Mouse (Mus musculus): ENCODE data around the gene Dnajc14. TPM values are rescaled to one million over a fixed set of nuclear protein-coding genes. Genes with fewer than 3 reads are reported as not detected.

The Dnajc14 gene
- 35.6 and 42.1 TPM in 2 replicates for polyA plus RNA-seq (2014; fragmentation: Nextera tagmentation; extraction: Ambion mirVana)

GRCm38 (mm10) chr10:128803771-128804270 lies at the start of gene Dnajc14:
TSS of gene Dnajc14 (plus strand) at chr10:128804062.
- H3K4me1 ChIP-seq (ENCODE audit: control insufficient read depth, insufficient read depth, low read length): peaks cover 36% of the 10 kb centered on the region

DNA sequence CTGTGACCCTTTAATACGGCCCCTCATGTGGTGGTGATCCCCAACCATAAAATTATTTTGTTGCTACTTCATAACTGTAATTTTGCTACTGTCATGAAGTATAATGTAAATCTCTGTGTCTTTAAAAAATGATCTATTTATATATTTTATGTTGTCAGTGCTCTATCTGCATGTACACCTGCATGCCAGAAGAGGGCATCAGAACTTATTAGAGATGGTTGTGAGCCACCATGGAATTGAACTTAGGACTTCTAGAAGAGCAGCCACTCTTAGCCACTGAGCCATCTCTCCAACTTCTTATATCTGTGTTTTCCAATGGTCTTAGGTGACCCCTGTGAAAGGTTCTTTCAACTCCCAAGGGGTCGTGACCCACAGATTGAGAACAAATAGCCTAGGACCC lies 31.0 kb upstream of the Dnajc14 start:
- H3K4me1 ChIP-seq (ENCODE audit: control insufficient read depth, insufficient read depth, low read length): no peaks in the 10 kb centered on the region
- H3K4me3 ChIP-seq (ENCODE audit: low read depth, low read length): no peak overlapping the region
- ATAC-seq (ENCODE audit: low read depth): no peak
- H3K27me3 ChIP-seq (ENCODE audit: control insufficient read depth, insufficient read depth, low read length): no peaks in the 10 kb centered on the region
- H3K27ac ChIP-seq (ENCODE audit: low read depth, low read length): no peak overlapping the region
- no peaks in the 10 kb centered on the region for H3K9me3 ChIP-seq (ENCODE audit: control insufficient read depth, low read length)
- WGBS: 85% methylated on average over 2 of the region's 2 CpGs
- H3K4me2 ChIP-seq (ENCODE audit: low read depth, low read length): no peak overlapping the region
- H3K36me3 ChIP-seq (ENCODE audit: control insufficient read depth, insufficient read depth, low read length): no peaks in the 10 kb centered on the region
- no peak overlapping the region for H3K9ac ChIP-seq (replicated peaks; ENCODE audit: low read depth, low read length)

More at GRCm38 (mm10) chr10:128803771-128804270, at the start of gene Dnajc14:
- 0% methylated on average over 14 of the region's 14 CpGs for WGBS
- ATAC-seq (ENCODE audit: low read depth): peak; percentile 9
- H3K9ac ChIP-seq (replicated peaks; ENCODE audit: low read depth, low read length): peak within 1 kb of the TSS; percentile 82
- no peaks in the 10 kb centered on the region for H3K9me3 ChIP-seq (ENCODE audit: control insufficient read depth, low read length)
- H3K27me3 ChIP-seq (ENCODE audit: control insufficient read depth, insufficient read depth, low read length): no peaks in the 10 kb centered on the region; the same call in 1 of the 2 replicates
- peak within 1 kb of the TSS; percentile 57 for H3K4me2 ChIP-seq (ENCODE audit: low read depth, low read length)
- peak within 1 kb of the TSS; percentile 97 for H3K27ac ChIP-seq (ENCODE audit: low read depth, low read length)
- H3K36me3 ChIP-seq (ENCODE audit: control insufficient read depth, insufficient read depth, low read length): peaks cover 8% of the 10 kb centered on the region; the same call in 1 of the 2 replicates
- peak within 1 kb of the TSS; percentile 78 for H3K4me3 ChIP-seq (ENCODE audit: low read depth, low read length)

DNA sequence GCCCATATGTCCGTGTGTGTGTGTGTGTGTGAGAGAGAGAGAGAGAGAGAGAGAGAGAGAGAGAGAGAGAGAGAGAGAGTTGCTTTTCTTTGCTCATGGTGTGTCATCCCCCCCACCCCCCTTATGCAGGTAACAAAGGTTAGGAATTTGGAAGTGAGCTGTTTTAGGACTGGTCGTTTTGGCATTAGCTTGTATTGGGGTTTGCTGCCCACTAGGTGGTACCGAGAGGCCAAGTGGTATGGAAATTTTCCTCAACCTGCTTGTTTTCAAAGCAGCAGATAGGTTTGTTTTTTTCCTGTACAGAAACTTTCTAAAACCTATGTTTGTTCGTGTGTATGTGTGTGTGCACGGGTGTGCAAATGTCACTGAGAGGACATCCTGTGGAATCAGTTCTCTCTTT lies 30.2 kb upstream of the Dnajc14 start:
- H3K4me2 ChIP-seq (ENCODE audit: low read depth, low read length): no peak overlapping the region
- no peak overlapping the region for H3K4me3 ChIP-seq (ENCODE audit: low read depth, low read length)
- no peaks in the 10 kb centered on the region for H3K27me3 ChIP-seq (ENCODE audit: control insufficient read depth, insufficient read depth, low read length)
- no peaks in the 10 kb centered on the region for H3K36me3 ChIP-seq (ENCODE audit: control insufficient read depth, insufficient read depth, low read length)
- no peaks in the 10 kb centered on the region for H3K9me3 ChIP-seq (ENCODE audit: control insufficient read depth, low read length)
- 26% methylated on average over 5 of the region's 5 CpGs for WGBS
- no peak for ATAC-seq (ENCODE audit: low read depth)
- H3K4me1 ChIP-seq (ENCODE audit: control insufficient read depth, insufficient read depth, low read length): no peaks in the 10 kb centered on the region
- H3K27ac ChIP-seq (ENCODE audit: low read depth, low read length): no peak overlapping the region
- no peak overlapping the region for H3K9ac ChIP-seq (replicated peaks; ENCODE audit: low read depth, low read length)

DNA sequence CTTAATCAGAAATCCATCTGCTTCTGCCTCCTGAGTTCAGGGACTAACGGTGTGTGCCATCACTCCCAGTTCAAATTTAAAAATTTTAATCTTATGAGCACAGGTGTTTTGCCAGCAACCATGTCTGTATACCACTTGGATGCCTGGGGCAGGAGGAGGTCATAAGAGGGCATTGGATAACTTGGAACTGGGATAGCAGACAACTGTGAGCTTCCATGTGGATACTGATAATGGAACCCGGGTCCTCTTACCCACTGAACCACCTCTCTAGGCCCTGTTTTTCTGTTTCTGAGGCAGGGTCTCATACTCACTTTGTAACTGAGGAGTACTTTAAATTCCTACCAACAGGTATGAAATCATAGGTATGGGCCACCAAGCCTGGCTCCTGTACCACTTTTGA lies 25.4 kb upstream of the Dnajc14 start:
- H3K9me3 ChIP-seq (ENCODE audit: control insufficient read depth, low read length): no peaks in the 10 kb centered on the region
- no peak overlapping the region for H3K9ac ChIP-seq (replicated peaks; ENCODE audit: low read depth, low read length)
- H3K4me1 ChIP-seq (ENCODE audit: control insufficient read depth, insufficient read depth, low read length): no peaks in the 10 kb centered on the region
- no peak for ATAC-seq (ENCODE audit: low read depth)
- H3K27ac ChIP-seq (ENCODE audit: low read depth, low read length): no peak overlapping the region
- H3K4me2 ChIP-seq (ENCODE audit: low read depth, low read length): no peak overlapping the region
- WGBS: 95% methylated on average over 2 of the region's 2 CpGs
- H3K27me3 ChIP-seq (ENCODE audit: control insufficient read depth, insufficient read depth, low read length): no peaks in the 10 kb centered on the region
- no peaks in the 10 kb centered on the region for H3K36me3 ChIP-seq (ENCODE audit: control insufficient read depth, insufficient read depth, low read length)
- no peak overlapping the region for H3K4me3 ChIP-seq (ENCODE audit: low read depth, low read length)

DNA sequence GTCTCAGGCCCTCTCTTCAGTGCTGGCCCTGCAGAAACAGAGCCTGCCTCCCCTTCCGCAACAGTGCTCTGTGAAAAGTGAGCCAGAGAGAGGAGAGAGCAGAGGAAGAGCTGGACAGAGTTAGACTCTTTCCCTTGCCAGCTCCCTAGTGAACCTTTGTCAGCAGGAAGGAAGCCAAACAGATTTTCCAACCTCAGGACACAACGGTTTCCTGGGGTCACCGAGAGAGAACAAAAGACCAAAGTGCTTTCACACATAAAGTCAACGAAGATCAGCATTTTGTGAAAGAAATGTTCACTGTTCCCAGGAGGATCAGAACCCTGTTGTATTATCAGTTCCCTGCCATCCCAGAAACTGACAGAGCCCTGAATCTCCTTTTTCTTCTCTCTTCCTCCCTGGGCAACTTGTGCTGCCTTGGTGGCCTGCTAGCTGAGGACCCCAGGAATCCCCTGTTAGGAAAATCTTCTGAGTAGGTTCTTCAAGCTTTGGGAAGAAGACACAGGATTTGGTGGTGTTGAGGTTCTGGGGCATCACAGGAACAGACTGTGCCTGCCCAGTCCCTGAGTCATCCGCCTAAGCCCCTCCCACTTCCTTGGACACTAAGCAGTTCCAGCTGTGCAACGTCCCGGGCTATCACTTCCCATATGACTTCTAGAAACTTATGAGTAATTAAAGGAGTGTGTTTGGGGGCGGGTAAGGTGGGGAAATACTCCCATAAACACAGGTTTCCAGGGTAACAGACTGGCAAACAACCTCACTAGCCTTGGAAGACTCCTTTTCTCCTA lies 24.7 kb upstream of the Dnajc14 start:
- Histone ChIP-seq H3K9me3 (ENCODE audit: control insufficient read depth, low read length) (no peaks in the 10 kb centered on the region; the same call in 1 of the 2 replicates), H3K4me2 (ENCODE audit: low read depth, low read length) (no peak overlapping the region), H3K4me1 (ENCODE audit: control insufficient read depth, insufficient read depth, low read length) (no peaks in the 10 kb centered on the region), H3K27me3 (ENCODE audit: control insufficient read depth, insufficient read depth, low read length) (no peaks in the 10 kb centered on the region), H3K9ac (replicated peaks; ENCODE audit: low read depth, low read length) (no peak overlapping the region), H3K4me3 (ENCODE audit: low read depth, low read length) (no peak overlapping the region), H3K27ac (ENCODE audit: low read depth, low read length) (no peak overlapping the region), H3K36me3 (ENCODE audit: control insufficient read depth, insufficient read depth, low read length) (no peaks in the 10 kb centered on the region)
- 44% methylated on average over 8 of the region's 8 CpGs for WGBS
- ATAC-seq (ENCODE audit: low read depth): no peak

DNA sequence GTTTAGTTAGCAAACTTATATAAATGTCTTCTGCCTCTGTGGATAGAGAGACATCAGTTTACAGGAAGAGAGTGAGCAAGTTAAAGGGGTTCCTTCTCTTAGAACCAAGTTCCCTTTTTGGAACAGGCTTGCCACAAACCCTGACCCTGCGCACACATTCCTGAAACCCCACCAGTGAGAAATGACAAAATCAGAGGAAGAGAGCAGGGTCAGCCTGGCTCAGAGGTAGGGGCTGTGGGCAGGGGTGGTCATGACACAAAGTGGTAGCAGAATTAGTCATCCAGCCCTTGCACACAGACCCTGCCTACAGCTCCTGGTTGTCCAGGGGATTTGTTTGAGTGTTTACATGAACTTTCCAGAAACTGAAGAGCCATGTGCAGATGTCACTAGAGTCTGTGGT lies 23.7 kb upstream of the Dnajc14 start:
- no peaks in the 10 kb centered on the region for H3K27me3 ChIP-seq (ENCODE audit: control insufficient read depth, insufficient read depth, low read length)
- H3K27ac ChIP-seq (ENCODE audit: low read depth, low read length): no peak overlapping the region
- WGBS: 96% methylated on average over 1 of the region's 1 CpGs
- H3K9ac ChIP-seq (replicated peaks; ENCODE audit: low read depth, low read length): no peak overlapping the region
- no peaks in the 10 kb centered on the region for H3K36me3 ChIP-seq (ENCODE audit: control insufficient read depth, insufficient read depth, low read length)
- H3K9me3 ChIP-seq (ENCODE audit: control insufficient read depth, low read length): no peaks in the 10 kb centered on the region; the same call in 1 of the 2 replicates
- no peak for ATAC-seq (ENCODE audit: low read depth)
- no peak overlapping the region for H3K4me2 ChIP-seq (ENCODE audit: low read depth, low read length)
- H3K4me1 ChIP-seq (ENCODE audit: control insufficient read depth, insufficient read depth, low read length): no peaks in the 10 kb centered on the region
- H3K4me3 ChIP-seq (ENCODE audit: low read depth, low read length): no peak overlapping the region

DNA sequence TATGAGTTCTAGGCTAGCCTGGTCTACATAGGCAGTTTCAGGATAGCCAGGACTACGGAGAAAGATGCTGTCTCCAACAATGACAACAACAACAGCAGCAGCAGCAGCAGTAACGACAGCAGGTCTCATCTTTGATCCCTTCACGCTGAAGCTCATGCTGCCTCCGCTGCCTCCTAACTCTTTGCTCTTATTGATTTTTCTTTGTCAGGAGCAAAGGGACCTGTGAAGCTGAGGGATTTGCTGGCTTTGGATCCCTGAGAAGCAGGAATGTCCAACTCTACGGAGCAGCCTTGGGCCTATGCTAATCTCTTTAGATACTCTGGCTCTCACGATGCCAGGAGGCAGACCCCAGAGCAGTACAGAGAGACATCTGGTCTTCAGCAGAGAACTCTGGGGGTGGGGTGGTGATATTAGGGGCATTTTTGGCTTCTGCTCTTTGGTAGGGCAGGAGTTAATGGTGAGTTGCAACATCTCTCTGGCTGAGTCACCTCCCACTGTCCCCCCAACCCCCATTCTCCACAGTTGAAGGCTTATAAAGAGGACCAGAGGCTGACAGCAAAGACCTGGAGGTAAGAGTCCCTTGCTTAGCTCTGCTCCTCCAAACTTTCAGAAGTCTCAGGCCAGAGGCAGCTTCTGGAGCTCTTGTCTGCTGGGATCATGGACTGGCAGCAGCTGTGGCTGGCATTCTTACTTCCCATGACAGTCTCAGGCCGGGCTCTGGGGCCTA lies 13.3 kb upstream of the Dnajc14 start, which contains the start of gene Mmp19:
TSS of gene Mmp19 (plus strand) at position 513 of the 727 bp plus-strand sequence.
- H3K36me3 ChIP-seq (ENCODE audit: control insufficient read depth, insufficient read depth, low read length): no peaks in the 10 kb centered on the region
- 72% methylated on average over 7 of the region's 7 CpGs for WGBS

DNA sequence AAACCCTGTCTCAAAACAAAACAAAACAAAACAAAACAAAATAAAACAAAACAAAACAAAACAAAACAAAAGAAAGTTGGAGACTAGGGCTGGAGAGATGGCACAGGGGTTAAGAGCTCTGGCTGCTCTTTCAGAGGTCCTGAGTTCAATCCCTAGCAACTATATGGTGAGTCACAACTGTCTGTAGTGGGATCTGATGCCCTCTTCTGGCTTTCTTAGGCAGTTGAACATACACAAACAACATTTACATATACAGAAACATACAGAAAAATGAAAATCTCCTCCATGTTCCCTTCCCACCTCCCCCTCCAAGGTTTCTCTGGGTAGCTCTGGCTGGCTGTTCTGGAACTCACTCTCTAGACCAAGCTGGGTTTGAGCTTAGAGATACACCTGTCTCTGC lies 11.8 kb upstream of the Dnajc14 start:
- Histone ChIP-seq H3K36me3 (ENCODE audit: control insufficient read depth, insufficient read depth, low read length) (no peaks in the 10 kb centered on the region), H3K27me3 (ENCODE audit: control insufficient read depth, insufficient read depth, low read length) (no peaks in the 10 kb centered on the region), H3K9ac (replicated peaks; ENCODE audit: low read depth, low read length) (no peak overlapping the region), H3K4me3 (ENCODE audit: low read depth, low read length) (no peak overlapping the region), H3K9me3 (ENCODE audit: control insufficient read depth, low read length) (no peaks in the 10 kb centered on the region), H3K27ac (ENCODE audit: low read depth, low read length) (no peak overlapping the region), H3K4me1 (ENCODE audit: control insufficient read depth, insufficient read depth, low read length) (no peaks in the 10 kb centered on the region), H3K4me2 (ENCODE audit: low read depth, low read length) (no peak overlapping the region)
- no peak for ATAC-seq (ENCODE audit: low read depth)

More for the DNA sequence above, 13.3 kb upstream of the Dnajc14 start, which contains the start of gene Mmp19:
- H3K4me3 ChIP-seq (ENCODE audit: low read depth, low read length): no peak within 1 kb of the TSS
- H3K9ac ChIP-seq (replicated peaks; ENCODE audit: low read depth, low read length): no peak within 1 kb of the TSS
- no peaks in the 10 kb centered on the region for H3K27me3 ChIP-seq (ENCODE audit: control insufficient read depth, insufficient read depth, low read length)
- no peaks in the 10 kb centered on the region for H3K9me3 ChIP-seq (ENCODE audit: control insufficient read depth, low read length)
- H3K27ac ChIP-seq (ENCODE audit: low read depth, low read length): no peak within 1 kb of the TSS
- H3K4me1 ChIP-seq (ENCODE audit: control insufficient read depth, insufficient read depth, low read length): no peaks in the 10 kb centered on the region
- H3K4me2 ChIP-seq (ENCODE audit: low read depth, low read length): no peak within 1 kb of the TSS
- no peak for ATAC-seq (ENCODE audit: low read depth)

DNA sequence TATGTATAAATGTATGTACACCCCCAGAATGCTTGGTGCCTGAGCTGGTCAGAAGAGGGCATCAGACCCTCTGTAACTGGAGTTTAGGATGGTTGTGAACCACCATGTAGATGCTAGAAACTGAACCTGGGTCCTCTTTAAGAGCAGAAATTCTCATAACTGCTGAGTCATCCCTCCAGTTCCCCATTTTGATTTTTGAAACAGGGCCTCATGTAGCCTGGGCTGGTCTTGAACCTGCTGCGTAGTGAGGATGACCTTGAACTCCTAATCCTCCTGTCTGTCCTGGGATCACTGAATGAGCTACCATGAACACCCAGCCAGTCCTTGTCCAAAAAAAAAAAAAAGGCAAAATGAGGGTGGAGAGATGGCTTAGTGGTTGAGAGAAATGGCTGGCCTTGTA lies 10.6 kb upstream of the Dnajc14 start:
- no peaks in the 10 kb centered on the region for H3K4me1 ChIP-seq (ENCODE audit: control insufficient read depth, insufficient read depth, low read length)
- H3K4me3 ChIP-seq (ENCODE audit: low read depth, low read length): no peak overlapping the region

More for the DNA sequence above, 10.6 kb upstream of the Dnajc14 start:
- no peaks in the 10 kb centered on the region for H3K9me3 ChIP-seq (ENCODE audit: control insufficient read depth, low read length)
- no peaks in the 10 kb centered on the region for H3K27me3 ChIP-seq (ENCODE audit: control insufficient read depth, insufficient read depth, low read length)
- no peak for ATAC-seq (ENCODE audit: low read depth)
- H3K4me2 ChIP-seq (ENCODE audit: low read depth, low read length): no peak overlapping the region
- H3K27ac ChIP-seq (ENCODE audit: low read depth, low read length): no peak overlapping the region
- H3K9ac ChIP-seq (replicated peaks; ENCODE audit: low read depth, low read length): no peak overlapping the region
- H3K36me3 ChIP-seq (ENCODE audit: control insufficient read depth, insufficient read depth, low read length): peaks cover 3% of the 10 kb centered on the region; the same call in 1 of the 2 replicates
- WGBS: 92% methylated on average over 1 of the region's 1 CpGs
